Mouse (Mus musculus): Measurements from ENCODE around the gene Zfp870. TPM values are rescaled to one million over a fixed set of nuclear protein-coding genes. Genes with fewer than 3 reads are reported as not detected.

The Zfp870 gene
- 3.1 and 3.5 TPM in 2 replicates for polyA plus RNA-seq (2015; fragmentation: Nextera tagmentation; extraction: Ambion mirVana)

GRCm38 (mm10) chr17:32891239-32892180, at the start of gene Zfp870:
Gene Zfp870 (minus strand): TSS chr17:32891642.

GRCm38 (mm10) chr17:32917131-32917530, 25.7 kb upstream of the Zfp870 start, which contains the start of gene Cyp4f14:
Gene Cyp4f14 (minus strand): TSS chr17:32917342.

GRCm38 (mm10) chr17:32829540-32830417, 61.7 kb downstream of the Zfp870 start, which contains the start of gene Zfp799:
Gene Zfp799 (minus strand): TSS chr17:32830261.

Other genes with a start within 250 kb of the Zfp870 start
- gene Cyp4f40, start 232.7 kb downstream of the Zfp870 start, polyA plus RNA-seq (2015; fragmentation: Nextera tagmentation; extraction: Ambion mirVana): 0.07 TPM in 1 of 2 replicates, not detected in the other
- gene Cyp4f15, start 206.0 kb downstream of the Zfp870 start, polyA plus RNA-seq (2015; fragmentation: Nextera tagmentation; extraction: Ambion mirVana): 1.3 and 1.4 TPM in 2 replicates
- gene Zfp871, start 103.4 kb downstream of the Zfp870 start, polyA plus RNA-seq (2015; fragmentation: Nextera tagmentation; extraction: Ambion mirVana): 21.6 TPM in 2 replicates
- gene Zfp811, start 81.7 kb downstream of the Zfp870 start, polyA plus RNA-seq (2015; fragmentation: Nextera tagmentation; extraction: Ambion mirVana): 6.3 and 7.3 TPM in 2 replicates
- gene Zfp799, start 61.4 kb downstream of the Zfp870 start, polyA plus RNA-seq (2015; fragmentation: Nextera tagmentation; extraction: Ambion mirVana): 4.2 and 5.7 TPM in 2 replicates
- gene Cyp4f14, start 25.7 kb upstream of the Zfp870 start, polyA plus RNA-seq (2015; fragmentation: Nextera tagmentation; extraction: Ambion mirVana): not detected in 2 replicates
- gene Cyp4f13, start 55.8 kb upstream of the Zfp870 start, polyA plus RNA-seq (2015; fragmentation: Nextera tagmentation; extraction: Ambion mirVana): 16.0 and 18.7 TPM in 2 replicates
- gene Zfp472, start 74.2 kb upstream of the Zfp870 start, polyA plus RNA-seq (2015; fragmentation: Nextera tagmentation; extraction: Ambion mirVana): 4.0 and 4.2 TPM in 2 replicates
- gene Zfp952, start 101.5 kb upstream of the Zfp870 start, polyA plus RNA-seq (2015; fragmentation: Nextera tagmentation; extraction: Ambion mirVana): 5.5 and 6.2 TPM in 2 replicates
- 2.8 and 3.1 TPM in 2 replicates for gene Zfp763, start 141.8 kb upstream of the Zfp870 start, polyA plus RNA-seq (2015; fragmentation: Nextera tagmentation; extraction: Ambion mirVana)
- not detected in 2 replicates for gene 4921501E09Rik, start 176.4 kb upstream of the Zfp870 start, polyA plus RNA-seq (2015; fragmentation: Nextera tagmentation; extraction: Ambion mirVana)
- 2.8 and 3.8 TPM in 2 replicates for gene Zfp563, start 197.7 kb upstream of the Zfp870 start, polyA plus RNA-seq (2015; fragmentation: Nextera tagmentation; extraction: Ambion mirVana)
- gene Morc2b, start 248.0 kb upstream of the Zfp870 start, polyA plus RNA-seq (2015; fragmentation: Nextera tagmentation; extraction: Ambion mirVana): not detected in 2 replicates

Measured in urinary bladder, postnatal 0 days (tissue).